Mouse (Mus musculus) layer of hippocampus, adult 9-11 months (tissue): ENCODE data around the gene Ccdc96.

Source experiments
- DNase-seq: peaks from one replicate; pipeline ENCODE4 v3.0.0; 2022

Ccdc96 gene

DNA sequence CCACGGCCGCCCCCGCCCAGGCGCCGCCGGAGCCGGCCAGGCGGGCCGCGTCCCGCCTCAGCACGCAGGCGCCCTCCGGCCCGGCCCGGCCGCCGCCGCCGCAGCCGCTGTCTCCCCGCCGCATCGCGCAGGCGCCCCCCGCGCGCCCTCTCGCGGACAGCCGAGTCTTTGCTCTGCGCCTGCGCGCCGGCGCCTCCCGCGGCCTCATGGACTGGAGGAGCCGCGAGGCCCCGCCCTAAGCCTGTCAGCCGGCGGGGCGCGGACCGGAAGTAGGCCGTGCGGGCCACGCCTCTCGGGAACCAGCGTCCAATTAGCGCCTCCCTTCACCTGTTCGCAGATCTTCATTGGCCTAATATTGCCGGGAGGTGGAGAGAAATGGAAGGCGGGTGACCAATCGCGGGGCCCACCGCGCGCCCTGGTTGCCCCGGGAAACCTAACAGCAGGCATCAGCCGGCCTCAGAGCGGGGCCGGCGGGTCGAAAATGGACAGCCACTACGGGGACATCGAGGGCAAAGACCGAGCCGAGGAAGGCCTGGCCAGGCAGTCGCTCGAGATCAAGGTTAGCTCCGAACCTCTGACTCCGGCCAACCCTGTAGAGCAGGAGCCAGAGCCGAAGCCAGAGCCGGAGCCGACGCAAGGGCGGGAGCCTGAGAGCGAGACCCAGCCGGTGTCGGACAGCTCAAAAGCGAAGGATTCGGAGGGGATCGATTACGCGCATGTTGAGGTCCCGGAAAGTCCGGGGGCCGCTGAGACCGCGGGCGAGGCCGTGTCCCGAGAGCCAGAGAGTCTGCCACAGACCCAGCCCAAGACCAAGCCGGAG lies at the start of gene Ccdc96, which contains the start of gene Tada2b:
Gene Ccdc96 (plus strand): TSS at position 418 of the 820 bp plus-strand sequence.
Gene Tada2b (minus strand): TSS at position 115 of the 820 bp plus-strand sequence.
- peak; percentile 99 for DNase-seq

DNA sequence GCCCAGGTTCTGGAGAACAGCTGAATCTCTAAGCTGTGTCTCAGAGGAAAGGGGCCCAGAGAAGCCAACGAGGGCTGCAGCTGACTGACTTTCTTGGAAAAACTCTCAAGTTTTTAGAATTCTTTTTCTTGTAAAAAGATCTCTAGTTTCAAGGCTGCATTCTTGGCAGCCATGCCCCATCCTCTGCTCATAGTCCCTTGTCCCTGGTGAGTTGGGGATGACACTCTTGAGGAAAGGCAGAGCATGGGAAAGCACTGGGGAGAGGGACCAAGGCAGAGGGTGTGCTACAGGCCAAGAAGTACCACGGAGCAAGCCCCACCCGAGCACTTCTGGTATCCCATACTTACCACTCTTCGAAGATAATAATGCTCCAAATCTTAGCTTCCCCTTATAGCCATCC lies 47.5 kb upstream of the Ccdc96 start:
- no peak for DNase-seq

DNA sequence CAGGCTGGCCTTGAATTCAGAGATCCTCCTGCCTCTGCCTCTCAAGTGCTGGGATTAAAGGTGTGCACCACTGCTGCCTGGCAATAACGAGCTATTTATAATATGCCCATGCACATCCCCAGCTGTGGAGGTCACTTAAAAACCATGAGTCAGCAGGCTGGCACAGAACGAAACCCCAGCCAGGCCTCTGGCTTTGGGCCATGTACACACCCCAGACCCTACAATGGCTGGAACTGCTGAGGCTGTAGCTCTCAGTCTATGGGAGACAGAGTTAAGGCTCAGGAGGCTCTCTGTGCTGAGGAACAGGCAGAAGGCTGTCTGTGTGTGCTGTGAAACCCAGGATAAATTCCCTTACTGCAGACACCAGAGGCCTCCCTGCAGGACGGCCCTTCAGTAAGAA lies 43.6 kb upstream of the Ccdc96 start:
- no peak for DNase-seq

DNA sequence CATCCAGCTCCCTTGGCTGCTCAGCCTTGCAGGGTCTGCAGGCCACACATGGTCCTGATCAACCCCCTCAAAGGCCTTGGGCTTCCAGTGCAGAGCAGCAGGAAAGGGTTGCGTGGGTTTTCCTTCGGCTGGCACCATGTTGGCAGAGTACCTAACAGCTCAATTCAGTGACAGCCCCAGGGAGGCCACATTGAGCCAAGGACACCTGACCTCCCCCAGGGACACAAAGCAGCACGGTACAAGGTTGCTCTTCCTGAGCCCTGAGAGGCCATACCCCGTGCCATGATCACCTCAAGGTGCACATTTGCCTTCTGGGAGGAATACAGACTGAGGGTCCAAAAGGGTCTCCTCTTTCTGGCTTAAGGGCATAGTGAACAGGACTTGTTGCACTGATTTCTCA lies 39.8 kb upstream of the Ccdc96 start:
- DNase-seq = no peak

DNA sequence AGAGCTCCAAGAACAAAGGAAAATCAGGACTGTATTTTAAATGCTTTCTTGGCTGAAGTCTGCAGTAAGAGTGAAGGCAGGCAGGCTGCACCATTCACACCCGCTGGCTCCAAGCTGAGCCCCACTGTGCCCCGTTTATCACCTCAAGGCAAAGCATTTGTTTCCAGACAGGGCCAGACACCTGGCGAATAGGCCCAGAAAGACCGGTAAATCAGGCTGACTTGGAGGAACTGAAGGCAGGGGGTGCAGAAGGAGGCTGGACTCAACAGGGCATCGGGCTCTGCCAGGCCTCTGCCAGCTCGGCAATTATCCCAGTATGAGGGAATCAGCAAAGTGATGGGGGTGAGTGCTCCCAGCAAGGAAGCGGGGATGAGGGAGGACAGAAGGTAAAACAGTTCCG lies 39.4 kb upstream of the Ccdc96 start:
- DNase-seq = no peak

DNA sequence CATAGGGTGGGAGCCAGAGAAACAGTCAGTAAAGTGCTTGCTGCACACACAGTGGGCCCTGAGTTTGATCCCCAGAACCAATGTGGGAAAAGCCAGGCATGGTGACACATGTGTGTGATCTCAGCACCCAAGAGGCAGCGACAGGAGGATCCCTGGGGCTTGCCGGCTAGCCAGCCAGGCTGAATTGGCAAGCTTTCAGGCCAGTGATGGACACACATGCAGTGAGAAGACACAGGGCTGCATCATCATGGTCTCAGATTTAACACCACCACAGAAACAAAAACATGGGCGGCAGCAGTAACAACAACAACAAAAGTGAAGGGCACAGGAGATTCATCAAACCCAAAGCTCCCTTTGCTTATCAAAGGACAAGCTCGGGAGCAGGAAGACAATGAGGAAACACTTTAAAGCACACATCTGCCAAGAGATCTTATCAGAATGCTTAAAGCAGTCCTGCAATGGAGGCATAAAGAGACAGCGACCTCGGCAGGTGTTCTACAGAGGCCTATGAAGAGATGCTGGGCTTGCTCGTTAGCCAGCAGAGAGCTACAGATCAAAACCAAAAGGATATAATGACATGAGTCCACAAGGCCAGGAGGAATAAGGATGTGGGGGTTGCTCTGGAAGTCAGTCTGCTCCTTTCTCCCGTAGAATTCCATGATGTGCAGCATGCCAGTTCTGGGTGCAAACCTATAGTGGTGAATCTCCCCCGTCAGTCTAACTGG lies 38.1 kb upstream of the Ccdc96 start:
- no peak for DNase-seq

DNA sequence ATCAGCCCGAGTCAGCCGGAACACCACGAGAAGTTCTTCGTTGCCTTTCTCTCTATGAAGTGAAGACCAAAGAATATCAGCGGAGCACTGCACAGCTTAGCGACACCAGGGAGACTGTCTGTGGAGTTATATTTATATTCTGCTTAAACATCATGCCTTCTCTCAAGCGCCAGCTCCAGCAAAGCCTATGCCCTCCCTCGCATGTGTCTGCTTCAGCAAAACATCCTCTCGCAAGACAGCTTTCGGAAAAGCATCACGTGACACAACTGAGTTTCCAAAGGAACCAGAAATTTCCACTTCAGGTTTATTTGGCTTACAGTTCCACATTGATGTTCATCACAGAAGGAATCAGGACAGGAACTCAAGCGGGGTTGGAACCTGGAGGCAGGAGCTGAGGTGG lies 36.5 kb upstream of the Ccdc96 start:
- DNase-seq = no peak

DNA sequence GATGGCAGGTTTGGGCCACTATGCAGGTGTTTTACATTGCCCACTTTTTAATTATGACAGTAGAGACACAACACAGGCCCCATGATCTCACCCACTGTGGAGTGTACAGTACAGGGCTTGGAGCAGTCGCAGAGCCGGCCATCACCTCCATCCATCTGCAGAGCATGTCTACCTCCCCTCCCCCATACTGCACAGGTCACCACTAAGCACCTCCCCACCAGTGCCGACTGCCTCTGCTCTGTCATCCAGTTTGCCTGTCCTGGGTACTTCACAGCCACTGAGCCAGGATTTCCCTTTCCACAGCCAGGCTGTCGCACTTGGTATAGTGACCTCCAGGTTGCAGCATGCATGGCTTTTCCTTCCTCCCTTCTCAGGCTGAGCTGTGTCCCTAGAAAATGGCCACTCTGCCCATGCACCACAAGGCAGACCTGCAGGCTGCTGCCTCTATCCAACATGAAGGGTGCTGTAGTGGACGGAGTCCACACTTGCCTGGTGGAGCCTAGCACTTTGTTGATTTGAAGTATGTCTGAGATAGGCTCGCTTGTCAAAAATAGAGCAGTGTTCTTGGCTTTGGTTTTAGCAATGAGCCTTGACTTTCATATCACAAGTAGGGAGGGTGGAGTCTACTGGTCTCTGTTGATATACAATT lies 34.6 kb upstream of the Ccdc96 start:
- DNase-seq = no peak

DNA sequence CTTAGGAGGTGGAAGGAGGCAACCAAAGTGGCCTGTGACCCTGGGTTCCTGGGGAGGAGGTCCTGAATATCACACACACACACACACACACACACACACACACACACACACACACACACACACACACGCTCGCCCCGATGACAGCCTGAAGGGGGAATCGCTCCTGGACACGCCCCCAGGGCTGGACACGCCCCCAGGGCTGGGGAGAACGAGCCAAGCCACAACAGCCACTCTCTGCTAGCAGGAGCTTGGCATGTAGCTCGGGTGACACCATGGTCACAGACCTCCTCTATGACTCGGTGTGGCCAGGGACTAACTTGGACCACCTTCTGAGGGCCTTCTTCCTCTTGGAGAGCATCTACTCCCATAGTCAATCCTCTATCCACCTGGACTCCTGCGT lies 33.3 kb upstream of the Ccdc96 start:
- DNase-seq = no peak

DNA sequence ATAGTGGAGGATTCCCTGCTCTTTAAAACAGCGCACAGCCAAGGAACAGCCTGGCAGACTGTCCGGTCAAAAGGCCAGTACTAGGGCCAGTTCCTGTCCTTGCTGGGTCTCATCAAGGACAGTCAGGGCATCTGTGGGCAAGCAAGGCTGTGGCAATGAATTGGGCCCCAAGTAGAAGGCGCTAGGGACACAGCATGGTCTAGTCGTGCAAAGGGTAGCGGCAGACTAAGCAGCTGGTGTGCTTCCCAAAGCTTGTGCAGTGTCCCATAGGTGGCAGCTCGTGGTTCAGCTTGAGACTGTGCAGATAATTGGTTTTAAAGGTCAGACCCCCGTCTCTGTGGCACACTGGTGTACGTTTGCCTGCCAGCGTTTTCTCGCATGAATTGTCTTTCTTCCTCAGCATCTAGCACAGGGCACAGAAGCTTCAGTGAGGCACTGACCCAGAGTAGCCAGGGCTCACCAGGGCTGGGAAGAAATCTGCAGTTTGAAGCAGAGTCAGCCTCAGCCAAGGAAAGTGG lies 32.5 kb upstream of the Ccdc96 start:
- DNase-seq = no peak

DNA sequence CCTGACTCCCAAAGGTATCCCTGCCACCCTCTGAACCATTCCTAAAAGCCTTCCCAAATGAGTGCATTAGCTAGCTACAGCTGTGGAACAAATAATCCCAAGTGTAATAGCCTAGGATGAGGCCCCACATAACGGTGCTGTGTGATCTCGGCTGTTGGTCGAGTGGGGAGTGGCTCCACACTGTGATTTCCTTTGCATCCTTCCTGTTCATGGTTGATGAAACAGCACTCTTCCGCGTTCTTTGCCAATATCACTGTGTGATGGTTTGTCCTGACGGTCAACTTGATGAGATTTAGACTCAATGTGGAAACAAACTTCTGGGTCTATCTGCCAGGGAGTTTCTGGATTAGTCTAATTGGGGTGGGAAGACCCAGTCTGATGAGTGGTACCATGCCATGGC lies 31.6 kb upstream of the Ccdc96 start:
- no peak for DNase-seq

DNA sequence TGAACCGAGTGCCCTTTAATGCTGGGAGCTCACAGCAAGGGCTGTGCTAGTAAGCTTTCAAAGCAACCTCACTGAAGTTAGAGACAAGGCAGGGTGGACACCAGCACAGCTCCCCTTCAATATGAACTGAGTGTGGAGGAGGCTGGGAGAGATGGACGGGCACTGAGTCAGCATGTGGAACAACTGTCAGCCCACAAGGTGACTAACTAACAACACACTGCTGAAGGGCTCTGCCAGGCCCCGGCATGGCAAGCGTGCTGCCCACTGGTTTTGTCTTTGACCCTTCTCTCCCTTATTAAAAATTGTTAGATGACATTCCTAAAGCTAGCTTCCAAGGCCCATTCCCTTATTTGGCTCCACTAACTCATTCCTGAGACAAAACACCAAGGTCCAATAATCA lies 26.7 kb upstream of the Ccdc96 start:
- no peak for DNase-seq

DNA sequence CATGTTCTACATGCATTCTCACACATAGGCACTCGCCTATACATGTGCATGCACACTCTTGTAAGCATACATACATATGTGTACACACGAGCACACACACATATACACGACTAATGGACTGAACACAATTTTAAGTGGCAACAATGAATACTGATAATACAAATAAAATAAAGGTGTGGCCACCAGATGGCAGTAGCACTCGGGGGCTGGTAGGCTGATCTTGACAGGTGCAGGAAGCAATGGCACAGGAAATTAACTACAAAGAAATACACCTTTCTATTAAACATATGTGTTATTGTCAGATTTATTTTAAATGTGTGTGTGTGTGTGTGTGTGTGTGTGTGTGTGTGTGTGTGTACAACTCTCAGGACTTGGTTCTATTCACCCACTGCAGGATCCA lies 25.5 kb upstream of the Ccdc96 start:
- DNase-seq = no peak

DNA sequence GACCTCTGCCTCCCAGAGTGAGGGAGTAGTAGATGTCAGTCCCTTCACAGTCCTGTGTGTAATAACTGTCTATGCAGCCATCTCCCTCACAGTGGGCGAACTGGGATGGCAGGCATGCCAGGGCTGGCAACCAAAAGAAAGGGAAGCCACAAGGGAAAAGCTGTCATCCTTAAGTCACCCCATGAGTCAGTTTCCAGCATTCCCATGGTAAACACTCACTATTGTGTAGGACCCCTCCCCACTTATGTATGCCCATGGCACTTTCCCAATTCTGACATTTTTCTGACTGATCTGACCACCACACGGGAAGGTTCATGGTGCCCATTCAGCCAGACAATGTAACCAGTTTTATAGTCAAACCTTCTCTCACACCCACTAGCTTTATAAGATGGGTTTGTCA lies 23.7 kb upstream of the Ccdc96 start:
- DNase-seq = no peak

DNA sequence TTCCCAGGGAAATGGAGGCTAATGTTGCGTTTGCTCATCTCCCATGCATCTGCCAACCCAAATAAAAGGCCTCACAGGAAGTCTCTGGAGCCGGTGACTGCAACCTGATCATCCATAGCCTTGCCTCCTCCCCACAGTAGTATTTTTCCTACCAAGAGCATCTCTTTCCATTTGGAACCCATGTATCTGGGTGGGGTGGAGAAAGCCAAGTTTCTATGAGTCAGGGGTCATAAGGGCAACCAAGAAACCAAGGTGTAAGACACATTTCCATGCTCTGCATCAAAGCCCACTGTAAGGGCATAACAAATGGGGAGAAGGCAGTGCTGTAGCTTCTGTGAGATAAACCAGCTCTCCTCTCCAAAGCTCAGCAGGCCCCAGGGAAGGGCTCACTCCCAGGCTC lies 23.2 kb upstream of the Ccdc96 start:
- no peak for DNase-seq

DNA sequence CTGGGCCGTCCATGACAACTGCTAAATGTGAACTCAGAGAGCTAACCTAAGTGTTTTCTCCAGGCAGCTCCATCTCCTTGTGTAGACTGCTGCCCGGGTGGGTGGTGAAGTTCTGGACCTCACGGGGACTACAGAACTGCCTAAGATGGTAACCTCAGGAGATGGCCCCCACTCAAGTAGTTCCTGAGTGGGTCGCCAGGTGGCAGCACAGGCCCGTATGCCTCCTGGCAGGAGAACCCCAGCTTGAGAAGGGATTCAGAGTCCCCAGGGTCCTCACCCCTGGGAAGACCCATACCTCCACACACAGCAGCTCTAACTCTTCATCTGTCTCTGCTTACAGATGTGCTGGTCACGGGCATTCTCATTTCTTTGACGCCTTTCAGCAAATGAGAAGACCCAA lies 21.6 kb upstream of the Ccdc96 start:
- DNase-seq = peak; percentile 65

DNA sequence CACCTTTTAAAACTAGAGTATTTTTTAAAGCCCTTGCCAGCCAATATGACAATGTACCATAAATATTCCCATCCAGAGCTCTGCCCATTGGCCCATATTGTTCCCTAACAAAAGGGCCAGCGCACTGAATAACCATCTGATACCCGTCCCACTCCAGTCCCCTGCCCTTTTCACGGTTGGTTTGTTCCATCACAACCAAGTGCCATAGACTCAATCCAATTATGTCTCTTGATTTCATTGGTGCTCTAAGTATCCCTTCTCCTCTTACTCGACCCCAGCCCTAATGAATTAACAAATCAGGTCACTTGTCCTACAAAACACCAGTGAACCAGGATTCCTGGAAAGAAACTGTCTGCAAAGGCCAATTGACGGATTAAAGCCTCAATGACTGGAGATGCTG lies 21.0 kb upstream of the Ccdc96 start:
- DNase-seq = no peak

DNA sequence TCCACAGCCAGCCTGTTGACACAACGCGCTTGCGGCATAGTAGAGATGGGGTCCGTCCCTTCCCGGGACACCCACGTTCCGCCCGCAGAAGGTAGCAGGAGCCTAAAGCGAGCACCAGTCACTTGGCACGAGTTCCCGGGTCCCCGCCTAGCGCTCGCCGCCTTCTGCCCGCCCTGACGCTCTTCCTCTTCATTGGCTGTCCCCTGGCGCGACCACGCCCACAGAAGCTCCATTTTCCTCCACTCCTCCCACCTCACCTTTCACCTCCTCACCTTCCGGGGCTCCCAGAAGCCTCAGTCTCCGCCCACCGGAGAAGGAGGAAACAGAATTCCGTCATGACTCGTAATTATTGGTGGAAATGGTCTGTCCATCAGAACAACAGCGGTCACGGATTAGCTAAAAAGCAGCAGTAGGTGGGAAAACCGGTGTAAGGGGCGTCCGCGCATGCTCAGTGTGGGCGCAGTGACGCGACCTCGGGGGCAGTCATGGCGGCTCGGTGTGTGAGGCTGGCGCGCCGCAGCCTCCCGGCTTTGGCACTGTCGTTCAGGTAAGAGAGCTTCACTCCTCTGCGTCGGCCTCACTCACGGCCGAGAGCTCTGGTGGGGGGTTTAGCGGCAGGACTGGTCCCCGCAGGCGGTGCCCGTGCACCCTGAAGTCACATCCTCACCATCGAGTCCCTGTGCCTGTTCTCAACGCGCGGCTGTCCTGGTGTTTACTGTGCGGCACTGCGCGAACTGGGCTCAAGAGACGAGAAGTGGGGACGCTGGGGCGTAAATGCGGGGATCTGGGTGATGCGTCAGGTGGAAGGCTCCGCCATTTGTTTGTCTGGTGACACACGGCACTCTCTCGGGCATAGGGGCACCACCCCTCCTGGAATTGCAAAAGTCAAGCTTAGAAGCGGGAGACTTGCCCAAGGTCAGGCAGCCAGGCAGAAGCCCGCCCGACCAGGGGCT lies 19.4 kb upstream of the Ccdc96 start, which contains the start of gene Grpel1:
Gene Grpel1 (plus strand): TSS at position 290 of the 953 bp plus-strand sequence.
- DNase-seq = peak; percentile 100

DNA sequence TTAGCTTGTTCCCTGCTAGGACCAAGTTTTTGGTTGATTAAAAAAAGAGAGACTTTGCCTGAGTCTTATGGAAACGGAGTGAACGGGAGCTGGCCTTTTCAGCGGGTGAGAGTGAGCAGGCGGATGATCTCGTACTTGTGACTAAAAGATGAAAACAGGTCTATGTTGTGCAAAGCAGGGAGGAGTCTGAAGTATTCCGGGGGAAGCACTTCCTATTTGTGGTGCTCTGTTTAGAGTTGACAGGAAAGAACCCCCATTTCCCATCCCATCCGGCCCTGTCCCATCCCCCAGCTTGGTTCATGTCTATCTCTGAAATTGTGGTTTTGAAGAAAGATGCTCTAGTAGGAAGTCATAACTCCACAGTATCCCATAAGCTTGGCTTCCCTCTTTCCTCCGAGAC lies 18.5 kb upstream of the Ccdc96 start:
- no peak for DNase-seq

DNA sequence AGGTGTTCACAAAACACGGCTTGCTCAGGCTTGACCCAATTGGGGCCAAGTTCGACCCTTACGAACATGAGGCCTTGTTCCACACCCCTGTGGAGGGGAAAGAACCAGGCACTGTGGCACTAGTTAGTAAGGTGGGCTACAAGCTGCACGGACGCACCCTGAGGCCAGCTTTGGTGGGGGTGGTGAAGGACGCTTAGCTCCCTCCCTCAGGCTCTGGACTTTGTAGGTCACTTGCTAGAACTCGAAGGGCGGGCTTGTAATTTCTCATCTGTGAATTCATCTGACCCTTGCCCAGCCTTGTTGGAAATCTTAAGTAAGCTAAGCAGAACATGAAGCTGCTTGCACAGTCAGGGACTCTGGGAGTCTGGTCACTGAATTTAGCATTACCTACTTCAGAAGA lies 13.2 kb upstream of the Ccdc96 start:
- DNase-seq = no peak

DNA sequence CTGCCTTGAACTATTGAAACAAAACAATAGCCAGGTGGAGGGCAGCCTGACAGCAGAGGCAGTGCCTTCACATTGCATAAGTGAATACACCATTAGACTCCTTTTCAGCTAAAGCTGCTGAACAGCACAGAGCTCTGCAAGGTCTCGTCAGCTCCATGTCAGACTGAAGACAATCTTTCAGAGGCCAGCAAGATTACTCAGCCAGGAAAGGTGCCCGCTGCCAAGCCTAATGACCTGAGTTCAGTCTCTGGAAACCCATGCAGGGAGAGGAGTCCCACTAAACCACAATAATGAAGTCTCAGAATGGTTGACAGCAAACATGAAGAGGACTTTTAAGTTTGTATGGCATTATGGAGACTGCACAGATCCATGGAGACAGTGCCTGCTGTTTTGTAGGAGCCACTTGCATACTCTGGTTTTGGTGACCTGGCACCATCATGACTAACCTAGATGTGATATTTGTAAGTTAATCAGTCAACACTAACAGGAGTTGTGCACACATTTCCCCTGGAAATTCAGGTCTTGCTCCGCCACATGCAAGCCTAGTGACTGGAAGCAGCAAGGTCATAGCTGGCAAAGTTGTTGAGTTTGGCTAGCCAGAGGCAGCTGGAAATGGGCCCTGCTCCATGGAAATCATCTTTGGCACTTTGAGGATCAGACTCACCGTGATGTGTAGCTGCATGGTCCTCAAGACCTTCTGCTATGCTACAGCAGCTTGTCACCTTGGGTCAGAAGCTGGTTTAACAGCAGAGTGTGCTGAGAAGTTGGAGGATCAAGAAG lies 11.3 kb upstream of the Ccdc96 start:
- DNase-seq = no peak

DNA sequence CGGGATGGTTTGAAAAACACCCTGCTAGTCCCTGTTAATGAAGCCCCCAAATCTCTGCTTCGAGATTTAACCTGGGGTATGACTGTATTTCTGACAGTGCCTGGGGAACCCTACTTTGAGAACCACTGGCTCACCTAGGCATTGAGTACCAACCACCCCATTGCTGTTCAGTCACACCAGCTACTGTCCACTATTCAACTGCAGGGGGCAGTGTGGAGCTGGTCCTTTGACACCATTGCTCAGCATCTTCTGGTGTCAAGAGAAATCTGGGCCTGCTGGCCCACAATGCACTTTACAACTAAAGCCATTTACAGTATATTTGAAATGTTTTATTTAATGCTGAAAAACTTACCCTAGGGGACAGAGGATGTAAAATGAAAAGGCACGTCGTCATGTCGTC lies 10.1 kb upstream of the Ccdc96 start:
- peak; percentile 61 for DNase-seq
